9 mouse cellular contexts compared by ENCODE assay signal in the genomic region with DNA sequence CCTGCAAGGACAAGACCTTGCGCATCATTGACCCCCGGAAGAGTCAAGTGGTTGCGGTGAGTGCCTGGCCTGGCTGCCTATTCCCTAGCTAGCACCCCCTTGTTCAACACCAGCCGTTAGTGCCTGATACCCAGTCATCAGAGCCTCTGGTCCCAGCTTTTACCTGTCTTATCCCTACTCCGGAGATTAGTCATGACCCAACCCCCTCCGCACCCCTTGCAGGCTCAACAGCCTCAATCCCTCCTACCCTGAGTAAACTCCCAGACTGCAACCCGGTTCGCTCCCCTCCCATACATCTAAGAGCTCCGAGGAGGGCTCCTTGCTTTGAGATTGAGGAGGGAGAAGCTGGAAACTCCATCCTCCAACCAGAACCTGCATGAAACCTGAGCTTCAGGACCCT. TPM values are rescaled to one million over a fixed set of nuclear protein-coding genes. Genes with fewer than 3 reads are reported as not detected.
DNase-seq lines count a peak whose midpoint lies in the region; ATAC-seq and TF ChIP-seq lines count a peak whose summit lies in the region.
"Had no signal": no experiment of that assay in that cellular context is flagged by ENCODE, and none has a peak within 500 bp of the region (broad histone marks: within the 10 kb centered on the region; RNA-seq: fewer than 3 reads in every experiment).

No protein-coding gene starts in this region.

- H3K79me2 ChIP-seq in CH12.LX (replicated peaks; ENCODE audit: control insufficient read depth, extremely low read depth, insufficient read depth, poor library complexity, severe bottlenecking) = no peaks in the 10 kb centered on the region

- no peak for TF ChIP-seq RAD21 in CH12.LX (IDR thresholded peaks at IDR 0.05; ENCODE audit: low read depth, low read length)

- in situ Hi-C loops in CH12.LX (cut with MboI; ENCODE audit: low pct_ligation_motif_present, low pct_unique_long_range_greater_than_20kb, low sequenced_read_pairs) = loop anchor here (25.0 kb wide), 1 partner anchor 479 kb away; a partner anchor contains a TSS

- no peak overlapping the region for H3K27ac ChIP-seq in hindbrain, embryonic 10.5 days
- no peak overlapping the region for H3K27ac ChIP-seq in hindbrain, embryonic 11.5 days (ENCODE audit: low read depth, low read length)
- no peak overlapping the region for H3K27ac ChIP-seq in CH12.LX (ENCODE audit: insufficient read depth, low read depth)
- no peak overlapping the region for H3K27ac ChIP-seq in ES-Bruce4 (ENCODE audit: insufficient read depth, low read length)
- no peak overlapping the region for H3K27ac ChIP-seq in limb, embryonic 11.5 days (replicated peaks; ENCODE audit: low read depth, low read length)

- peaks cover 15% of the 10 kb centered on the region for H3K36me3 ChIP-seq in hindbrain, embryonic 10.5 days
- H3K36me3 ChIP-seq in hindbrain, embryonic 11.5 days (ENCODE audit: control insufficient read depth, insufficient read depth, low read length) = peaks cover 1% of the 10 kb centered on the region; the same call in 1 of the 2 replicates
- H3K36me3 ChIP-seq in CH12.LX (replicated peaks in 1 of 2; ENCODE audit: control insufficient read depth in 1 of 2, insufficient read depth in 1 of 2, low read length in 1 of 2) (no peaks in the 10 kb centered on the region), ES-Bruce4 (ENCODE audit: control insufficient read depth, insufficient read depth, low read length, poor library complexity, severe bottlenecking) (no peaks in the 10 kb centered on the region)
- no peaks in the 10 kb centered on the region; the same call in 1 of the 2 replicates for H3K36me3 ChIP-seq in limb, embryonic 11.5 days (ENCODE audit: control insufficient read depth, insufficient read depth, low read length)

- TF ChIP-seq EP300 in CH12.LX (IDR thresholded peaks at IDR 0.05; ENCODE audit: low read length) = no peak
- no peak for TF ChIP-seq EP300 in ES-Bruce4 (IDR thresholded peaks at IDR 0.05; ENCODE audit: insufficient read depth, low read depth, low read length)

- TF ChIP-seq POLR2A in CH12.LX (IDR thresholded peaks at IDR 0.05; ENCODE audit: low read depth, low read length) (no peak), ES-Bruce4 (IDR thresholded peaks at IDR 0.05; ENCODE audit: insufficient read depth, low read length) (no peak)

- TF ChIP-seq CTCF in CH12.LX (conservative IDR thresholded peaks at IDR 0.05 in 1 of 2, IDR thresholded peaks at IDR 0.05 in 1 of 2; ENCODE audit: low read depth in 2 of 2, low read length in 2 of 2) (no peak), ES-Bruce4 (IDR thresholded peaks at IDR 0.05; ENCODE audit: low read depth, low read length) (no peak)

- 0 out of 2 replicates have a peak overlapping the region, but pooled peaks have one; percentile 33 for H3K4me3 ChIP-seq in hindbrain, embryonic 10.5 days
- H3K4me3 ChIP-seq in hindbrain, embryonic 11.5 days (ENCODE audit: low read depth, low read length) = no peak overlapping the region
- no peak overlapping the region for H3K4me3 ChIP-seq in CH12.LX (replicated peaks in 1 of 3; ENCODE audit: low read depth in 2 of 3, low read length in 2 of 3, poor library complexity in 1 of 3)
- peak overlapping the region; percentile 39; the same call in 1 of the 2 replicates for H3K4me3 ChIP-seq in ES-Bruce4 (ENCODE audit: low read depth, low read length)
- H3K4me3 ChIP-seq in limb, embryonic 11.5 days (ENCODE audit: low read depth, low read length) = no peak overlapping the region
- H3K4me3 ChIP-seq: erythroblast, embryonic 14.5 days had no signal

- WGBS in hindbrain, embryonic 10.5 days = 39% methylated on average over 9 of the region's 9 CpGs
- WGBS in hindbrain, embryonic 11.5 days = 36% methylated on average over 9 of the region's 9 CpGs
- 34% methylated on average over 9 of the region's 9 CpGs for WGBS in limb, embryonic 11.5 days

- DNase-seq in hindbrain, embryonic 10.5 days (ENCODE audit: low spot score) = no peak
- DNase-seq in hindbrain, embryonic 11.5 days (ENCODE audit: low spot score) = no peak
- no peak for DNase-seq in CH12.LX (ENCODE audit: extremely low read depth)
- no peak for DNase-seq in limb, embryonic 11.5 days (ENCODE audit: low spot score)
- no peak for DNase-seq in yolk sac, embryonic 10.5 days (ENCODE audit: low spot score)
- DNase-seq in gastrocnemius, adult 18-20 months (ENCODE audit: low spot score) = no peak

- peaks cover 40% of the 10 kb centered on the region for H3K4me1 ChIP-seq in hindbrain, embryonic 10.5 days (replicated peaks)
- peaks cover 7% of the 10 kb centered on the region; the same call in 1 of the 2 replicates for H3K4me1 ChIP-seq in hindbrain, embryonic 11.5 days (replicated peaks; ENCODE audit: control insufficient read depth, insufficient read depth, low read length)
- H3K4me1 ChIP-seq in CH12.LX (ENCODE audit: control insufficient read depth in 1 of 2, insufficient read depth in 2 of 2) (peaks cover 9 to 27% of the 10 kb centered on the region in 2 experiments), ES-Bruce4 (ENCODE audit: control insufficient read depth, insufficient read depth, low read length) (no peaks in the 10 kb centered on the region)
- peaks cover 4% of the 10 kb centered on the region; the same call in 1 of the 2 replicates for H3K4me1 ChIP-seq in limb, embryonic 11.5 days (ENCODE audit: control insufficient read depth, insufficient read depth, low read length)

- no peak overlapping the region for H3K4me2 ChIP-seq in hindbrain, embryonic 11.5 days (replicated peaks; ENCODE audit: low read depth, low read length)
- H3K4me2 ChIP-seq in CH12.LX (ENCODE audit: insufficient read depth, low read depth, poor library complexity, severe bottlenecking) = 0 out of 2 replicates have a peak overlapping the region, but pooled peaks have one; percentile 59
- peak overlapping the region; percentile 27; the same call in 1 of the 2 replicates for H3K4me2 ChIP-seq in limb, embryonic 11.5 days (ENCODE audit: low read depth, severe bottlenecking)
- H3K4me2 ChIP-seq: midbrain, embryonic 11.5 days had no signal

- H3K9ac ChIP-seq in hindbrain, embryonic 11.5 days (ENCODE audit: low read depth, low read length) = no peak overlapping the region
- no peak overlapping the region for H3K9ac ChIP-seq in CH12.LX (ENCODE audit: insufficient read depth, low read depth)
- peak overlapping the region; percentile 24 for H3K9ac ChIP-seq in ES-Bruce4 (ENCODE audit: low read depth, poor library complexity, severe bottlenecking)
- H3K9ac ChIP-seq in limb, embryonic 11.5 days (ENCODE audit: low read length) = no peak overlapping the region

- no peak for ATAC-seq in hindbrain, embryonic 11.5 days (ENCODE audit: low FRiP score)
- no peak for ATAC-seq in limb, embryonic 11.5 days (ENCODE audit: insufficient number of reproducible peaks, low FRiP score, low TSS enrichment, low read depth)

- H3K27me3 ChIP-seq in hindbrain, embryonic 10.5 days (ENCODE audit: insufficient read depth, poor library complexity, severe bottlenecking) = peaks cover 82% of the 10 kb centered on the region
- H3K27me3 ChIP-seq in hindbrain, embryonic 11.5 days (ENCODE audit: control insufficient read depth, insufficient read depth, low read length) = peaks cover 32% of the 10 kb centered on the region
- H3K27me3 ChIP-seq in CH12.LX (replicated peaks) (peaks cover 52% of the 10 kb centered on the region), ES-Bruce4 (ENCODE audit: control insufficient read depth, insufficient read depth, low read length, poor library complexity, severe bottlenecking) (peaks cover 10% of the 10 kb centered on the region)
- H3K27me3 ChIP-seq in limb, embryonic 11.5 days (ENCODE audit: control insufficient read depth, insufficient read depth, low read length) = peaks cover 52% of the 10 kb centered on the region

- dilution Hi-C loops in CH12.LX (cut with MboI; ENCODE audit: extremely low pct_ligation_motif_present, extremely low pct_unique_long_range_greater_than_20kb, low sequenced_read_pairs) = no loop called here

- H3K9me3 ChIP-seq in hindbrain, embryonic 10.5 days = no peaks in the 10 kb centered on the region
- no peaks in the 10 kb centered on the region for H3K9me3 ChIP-seq in hindbrain, embryonic 11.5 days (ENCODE audit: control insufficient read depth, low read length)
- no peaks in the 10 kb centered on the region for H3K9me3 ChIP-seq in CH12.LX (replicated peaks; ENCODE audit: low read length)
- no peaks in the 10 kb centered on the region for H3K9me3 ChIP-seq in ES-Bruce4 (replicated peaks; ENCODE audit: control insufficient read depth, insufficient read depth, low read length, poor library complexity, severe bottlenecking)
- no peaks in the 10 kb centered on the region for H3K9me3 ChIP-seq in limb, embryonic 11.5 days (ENCODE audit: control insufficient read depth, low read length)

RNA-seq across cellular contexts. Expression of a gene that starts 4.3 kb away (rescaled TPM):
- polyA plus RNA-seq in hindbrain, embryonic 10.5 days (2016; fragmentation: Nextera tagmentation; extraction: Ambion mirVana) = 0.05 and 0.16 TPM in 2 replicates
- polyA plus RNA-seq in hindbrain, embryonic 11.5 days (2014; fragmentation: Nextera tagmentation; extraction: Ambion mirVana) = 0.14 and 0.22 TPM in 2 replicates
- 0.25 TPM in 1 of 2 replicates, not detected in the other for total RNA-seq in CH12.LX (2012; rRNA removed)
- not detected in 2 replicates for total RNA-seq in CH12.LX (2014; rRNA removed)
- polyA plus RNA-seq in CH12.LX (2012; ENCODE audit: insufficient read length, low read depth) = 0.37 and 0.39 TPM in 2 replicates
- polyA plus RNA-seq in ES-Bruce4 (2011; ENCODE audit: insufficient read depth, insufficient read length, low read depth, missing spikeins) = 1.8 and 2.1 TPM in 2 replicates
- polyA plus RNA-seq in limb, embryonic 11.5 days (2014; fragmentation: Nextera tagmentation; extraction: Ambion mirVana) = 0.28 and 0.29 TPM in 2 replicates
- total RNA-seq in gastrocnemius, adult 18-20 months (2021) = 100 to 1,000 TPM; 191 to 201 TPM
- polyA plus RNA-seq: erythroblast, embryonic 14.5 days; midbrain, embryonic 11.5 days had no signal

RNA-seq across cellular contexts. Expression of a gene that starts 22.9 kb away (rescaled TPM):
- 11.1 and 16.7 TPM in 2 replicates for polyA plus RNA-seq in hindbrain, embryonic 10.5 days (2016; fragmentation: Nextera tagmentation; extraction: Ambion mirVana)
- polyA plus RNA-seq in hindbrain, embryonic 11.5 days (2014; fragmentation: Nextera tagmentation; extraction: Ambion mirVana) = 13.1 and 13.9 TPM in 2 replicates
- total RNA-seq in CH12.LX (2012; rRNA removed) (1.7 and 1.9 TPM in 2 replicates), CH12.LX (2014; rRNA removed) (0.53 and 0.55 TPM in 2 replicates)
- polyA plus RNA-seq in CH12.LX (2012; ENCODE audit: insufficient read length, low read depth) (2.7 and 2.8 TPM in 2 replicates), ES-Bruce4 (2011; ENCODE audit: insufficient read depth, insufficient read length, low read depth, missing spikeins) (3.6 and 4.0 TPM in 2 replicates)
- polyA plus RNA-seq in limb, embryonic 11.5 days (2014; fragmentation: Nextera tagmentation; extraction: Ambion mirVana) = 12.8 and 13.3 TPM in 2 replicates
- 10 to 100 TPM; 10.6 to 11.6 TPM for total RNA-seq in gastrocnemius, adult 18-20 months (2021)

RNA-seq across cellular contexts. Expression of a gene that starts 26.8 kb away (rescaled TPM):
- 14.2 and 14.8 TPM in 2 replicates for polyA plus RNA-seq in hindbrain, embryonic 10.5 days (2016; fragmentation: Nextera tagmentation; extraction: Ambion mirVana)
- polyA plus RNA-seq in hindbrain, embryonic 11.5 days (2014; fragmentation: Nextera tagmentation; extraction: Ambion mirVana) = 12.6 and 18.6 TPM in 2 replicates
- total RNA-seq in CH12.LX (2012; rRNA removed) = 28.9 and 30.8 TPM in 2 replicates
- 8.0 and 8.8 TPM in 2 replicates for total RNA-seq in CH12.LX (2014; rRNA removed)
- polyA plus RNA-seq in CH12.LX (2012; ENCODE audit: insufficient read length, low read depth) = 53.3 and 57.8 TPM in 2 replicates
- polyA plus RNA-seq in ES-Bruce4 (2011; ENCODE audit: insufficient read depth, insufficient read length, low read depth, missing spikeins) = 56.5 and 63.6 TPM in 2 replicates
- polyA plus RNA-seq in limb, embryonic 11.5 days (2014; fragmentation: Nextera tagmentation; extraction: Ambion mirVana) = 16.4 and 17.0 TPM in 2 replicates
- 10 to 100 TPM; 28.0 to 37.1 TPM for total RNA-seq in gastrocnemius, adult 18-20 months (2021)

RNA-seq across cellular contexts. Expression of a gene that starts 48.4 kb away (rescaled TPM):
- 5.3 and 9.1 TPM in 2 replicates for polyA plus RNA-seq in hindbrain, embryonic 10.5 days (2016; fragmentation: Nextera tagmentation; extraction: Ambion mirVana)
- 2.1 and 3.0 TPM in 2 replicates for polyA plus RNA-seq in hindbrain, embryonic 11.5 days (2014; fragmentation: Nextera tagmentation; extraction: Ambion mirVana)
- total RNA-seq in CH12.LX (2012; rRNA removed) (0.38 and 0.63 TPM in 2 replicates), CH12.LX (2014; rRNA removed) (0.08 and 0.11 TPM in 2 replicates)
- polyA plus RNA-seq in CH12.LX (2012; ENCODE audit: insufficient read length, low read depth) (0.23 and 0.38 TPM in 2 replicates), ES-Bruce4 (2011; ENCODE audit: insufficient read depth, insufficient read length, low read depth, missing spikeins) (not detected in 2 replicates)
- polyA plus RNA-seq in limb, embryonic 11.5 days (2014; fragmentation: Nextera tagmentation; extraction: Ambion mirVana) = 0.71 and 1.3 TPM in 2 replicates
- total RNA-seq in gastrocnemius, adult 18-20 months (2021) = under 1 TPM; 0.43 to 0.87 TPM

RNA-seq across cellular contexts. Expression of a gene that starts 49.2 kb away (rescaled TPM):
- polyA plus RNA-seq in hindbrain, embryonic 10.5 days (2016; fragmentation: Nextera tagmentation; extraction: Ambion mirVana) = 32.4 and 41.6 TPM in 2 replicates
- 27.7 and 27.9 TPM in 2 replicates for polyA plus RNA-seq in hindbrain, embryonic 11.5 days (2014; fragmentation: Nextera tagmentation; extraction: Ambion mirVana)
- 11.1 and 12.8 TPM in 2 replicates for total RNA-seq in CH12.LX (2012; rRNA removed)
- 6.4 and 6.7 TPM in 2 replicates for total RNA-seq in CH12.LX (2014; rRNA removed)
- polyA plus RNA-seq in CH12.LX (2012; ENCODE audit: insufficient read length, low read depth) = 12.6 and 14.9 TPM in 2 replicates
- polyA plus RNA-seq in ES-Bruce4 (2011; ENCODE audit: insufficient read depth, insufficient read length, low read depth, missing spikeins) = 8.2 and 11.3 TPM in 2 replicates
- 42.2 and 43.4 TPM in 2 replicates for polyA plus RNA-seq in limb, embryonic 11.5 days (2014; fragmentation: Nextera tagmentation; extraction: Ambion mirVana)
- total RNA-seq in gastrocnemius, adult 18-20 months (2021) = 1 to 10 TPM; 2.5 to 3.5 TPM

Comparison
In these comparisons a context has a peak if more than half of its experiments do, and no peak if none do; other contexts are left out.
1. H3K4me3 ChIP-seq: peak in hindbrain, embryonic 10.5 days (single experiment) and ES-Bruce4 (single experiment); none in hindbrain, embryonic 11.5 days (single experiment), CH12.LX (0 of 3) and limb, embryonic 11.5 days (single experiment).